Mouse (Mus musculus): Measurements from ENCODE around the gene Celf3.

Gene Celf3

DNA sequence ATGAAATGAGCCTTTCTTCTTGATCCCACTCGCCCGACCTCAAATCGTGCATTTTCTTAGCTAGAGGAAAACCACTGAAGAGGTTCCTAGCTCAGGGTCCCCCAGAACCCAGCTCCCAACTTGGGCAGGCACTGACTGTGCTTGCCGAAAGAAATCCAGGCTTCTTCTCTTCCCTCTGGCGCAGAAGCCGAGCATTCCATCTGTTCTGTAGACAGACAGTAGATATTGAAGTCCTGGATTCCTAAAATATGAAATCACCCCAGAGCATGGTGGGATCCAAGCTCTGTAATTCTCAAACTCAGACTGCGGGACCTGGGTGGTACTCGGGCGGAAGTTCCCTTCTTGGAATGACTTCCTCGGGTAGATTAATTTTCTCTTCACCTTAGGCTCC lies 5.0 kb upstream of the Celf3 start:
- ChIA-PET POLR2A (interaction anchor here in 3 of 4 experiments (0.6 to 3.0 kb wide), 15 partner anchors 8 to 543 kb away, joined by 3 to 12 read pairs (median 4); partner anchors contain the start of gene C2cd4d (in 1 of the 3)), CTCF (interaction anchor here in 3 of 4 experiments (0.7 to 2.4 kb wide), 7 partner anchors 16 to 107 kb away, joined by 3 to 11 read pairs (median 7); no protein-coding TSS in a partner anchor)

DNA sequence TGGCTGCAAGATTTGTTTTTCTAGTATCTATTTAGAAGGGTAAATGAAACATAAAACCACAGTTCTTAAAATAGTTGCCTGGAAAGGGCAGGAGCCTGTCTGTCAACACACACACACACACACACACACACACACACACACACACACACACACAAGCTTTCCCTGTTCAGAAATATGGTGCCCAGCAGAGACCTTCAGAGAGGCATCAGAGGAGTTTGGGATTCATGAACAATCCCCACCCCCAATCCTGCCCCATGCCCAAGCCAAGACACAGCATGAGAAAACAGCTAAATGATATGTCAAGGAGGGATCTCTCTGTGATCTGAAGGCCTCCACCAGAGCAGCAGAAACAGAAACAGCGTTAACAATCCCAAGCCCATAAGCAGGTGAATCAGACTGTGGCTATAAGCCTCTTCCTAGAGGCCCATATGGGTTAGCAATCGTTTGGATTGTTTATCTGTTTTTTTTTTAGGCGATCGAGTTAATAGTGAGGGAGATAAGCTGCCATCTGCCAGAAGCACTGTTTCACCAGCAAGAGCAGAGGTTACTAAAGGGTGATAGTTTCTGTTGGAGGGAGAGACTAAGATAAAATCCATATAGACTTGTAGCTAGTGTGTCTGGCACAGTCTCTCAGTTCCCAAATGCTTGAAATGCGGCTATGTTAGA lies 4.4 kb upstream of the Celf3 start:
- ChIA-PET POLR2A (interaction anchor here in 3 of 4 experiments (0.9 to 3.0 kb wide), 6 partner anchors 10 to 112 kb away, joined by 3 to 12 read pairs (median 4); partner anchors contain the start of gene C2cd4d (in 1 of the 3)), CTCF (interaction anchor here in 2 of 4 experiments (0.8 to 2.4 kb wide), 4 partner anchors 17 to 107 kb away, joined by 3 to 11 read pairs (median 4); no protein-coding TSS in a partner anchor)

DNA sequence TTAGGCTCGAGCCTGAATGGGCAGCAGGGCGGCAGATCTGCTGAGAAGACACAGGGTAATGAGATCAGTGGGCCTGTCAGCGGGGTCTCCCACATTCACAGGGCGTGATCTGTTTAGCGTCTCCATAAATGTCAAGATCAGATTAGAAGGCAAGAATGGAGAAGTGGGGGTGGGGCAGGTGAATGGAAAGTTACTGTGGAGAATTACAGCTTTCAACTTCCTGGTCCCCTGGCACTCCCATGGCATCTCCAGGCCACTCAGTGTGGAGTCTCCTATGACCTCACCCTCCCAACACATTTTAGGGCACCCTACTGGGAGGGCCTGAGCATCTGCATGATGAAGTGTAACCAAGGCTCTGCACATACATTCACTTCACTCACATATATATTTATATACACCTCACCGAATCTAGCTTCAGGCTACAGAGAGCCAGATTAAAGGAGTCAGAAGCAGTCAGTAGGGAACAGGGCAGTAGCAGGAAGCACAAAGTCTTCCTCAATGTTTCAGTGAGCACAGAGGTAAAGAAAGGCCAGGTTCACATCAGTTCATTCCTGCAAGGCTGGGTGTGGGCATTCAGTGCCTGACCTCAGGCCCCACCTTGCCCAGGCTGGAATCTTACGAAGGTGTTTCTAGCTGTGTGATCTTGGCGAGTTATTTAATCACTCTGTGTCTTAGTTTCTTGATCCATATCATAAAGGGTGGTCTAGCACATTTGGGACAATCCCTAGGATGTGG lies 1.6 kb upstream of the Celf3 start:
- ChIA-PET POLR2A (interaction anchor here in 2 of 4 experiments (0.6 to 3.2 kb wide), 5 partner anchors 8 to 1415 kb away, joined by 4 to 10 read pairs (median 7); no protein-coding TSS in a partner anchor), CTCF (interaction anchor here in 2 of 4 experiments (0.6 to 1.3 kb wide), 2 partner anchors 18 to 110 kb away, joined by 4 to 5 read pairs; no protein-coding TSS in a partner anchor)

DNA sequence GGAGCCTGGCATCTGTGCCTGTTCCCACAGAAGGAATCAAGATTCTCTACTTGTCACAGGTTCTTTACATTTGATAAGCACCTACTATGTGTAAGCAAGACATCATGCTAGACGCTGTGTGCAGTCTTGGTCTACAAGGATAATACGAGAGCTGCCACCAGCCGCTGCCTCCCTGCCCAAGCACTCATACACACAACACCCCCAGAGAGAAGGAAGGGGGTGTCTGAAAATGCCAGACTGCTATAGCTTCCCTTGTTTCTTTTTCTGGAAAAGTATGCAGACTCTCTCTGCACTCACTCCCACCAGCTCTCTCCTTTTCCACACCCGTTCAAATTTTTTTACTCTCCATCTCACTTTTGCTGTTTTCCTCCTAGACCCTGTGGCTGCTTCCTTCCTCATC lies 651 bp upstream of the Celf3 start:
- ChIA-PET CTCF (interaction anchor here in 1 of 4 experiments (1.3 kb wide), 1 partner anchor 111 kb away, joined by 4 read pairs; no protein-coding TSS in a partner anchor), POLR2A (interaction anchor here in 3 of 4 experiments (0.7 to 3.2 kb wide), 10 partner anchors 9 to 1414 kb away, joined by 3 to 10 read pairs (median 5); partner anchors contain the start of gene Them4 (in 1 of the 3))

DNA sequence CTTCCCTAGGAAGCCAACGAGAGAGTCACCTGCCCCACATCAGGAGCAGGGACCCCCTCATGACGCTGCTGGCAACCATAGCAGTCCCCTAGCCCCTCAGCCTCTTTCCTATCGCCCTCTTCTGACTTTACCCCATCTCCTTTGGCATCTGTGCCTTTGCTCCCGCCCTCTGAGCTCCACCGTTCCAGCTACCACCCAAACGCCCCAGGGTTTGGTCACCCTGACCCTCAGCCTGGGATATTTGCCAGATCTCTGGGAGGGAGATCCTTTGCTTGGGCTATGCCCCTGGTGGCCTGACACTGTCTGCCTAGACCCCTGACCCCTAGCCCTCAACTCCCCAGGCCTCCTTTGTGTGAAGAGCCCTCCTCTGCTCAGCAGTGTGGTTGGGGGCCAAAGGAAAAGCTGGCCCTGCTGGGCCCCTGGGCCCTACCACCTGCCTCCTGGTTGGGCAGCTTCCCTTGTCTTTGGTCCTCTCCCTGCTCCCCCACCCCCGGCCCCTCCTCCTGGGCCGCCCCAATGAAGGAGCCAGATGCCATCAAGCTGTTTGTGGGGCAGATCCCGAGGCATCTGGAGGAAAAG lies 585 bp downstream of the Celf3 start:
- CTCF ChIA-PET: interaction anchor here in 2 of 4 experiments (0.6 to 0.9 kb wide), 2 partner anchors 85 to 112 kb away, joined by 4 to 8 read pairs; no protein-coding TSS in a partner anchor
- POLR2A ChIA-PET: interaction anchor here in 3 of 4 experiments (0.6 to 3.2 kb wide), 10 partner anchors 10 to 1350 kb away, joined by 3 to 15 read pairs (median 5); no protein-coding TSS in a partner anchor

DNA sequence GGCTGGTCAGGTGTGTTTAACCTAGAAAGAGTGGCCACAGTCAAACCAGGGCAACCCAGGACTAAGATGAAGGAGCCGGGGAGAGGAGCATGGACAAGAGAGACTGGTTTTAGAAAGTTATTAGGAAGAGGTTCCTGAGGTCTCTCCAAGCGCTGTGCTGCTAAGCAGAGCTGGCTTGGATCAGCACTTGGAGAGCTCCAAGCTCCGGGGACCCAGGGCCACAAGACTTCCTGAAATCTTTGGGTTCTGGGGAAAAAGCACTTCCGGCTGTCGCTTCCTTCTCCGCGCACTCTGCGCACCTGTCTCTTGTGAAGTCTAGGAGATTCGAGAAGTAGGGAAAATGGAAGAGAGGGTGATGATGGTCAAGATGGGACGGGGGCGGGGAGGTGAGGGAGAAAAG lies 1.5 kb downstream of the Celf3 start:
- ChIA-PET CTCF (interaction anchor here in 2 of 4 experiments (0.6 to 1.0 kb wide), 6 partner anchors 23 to 423 kb away, joined by 3 to 8 read pairs (median 4); no protein-coding TSS in a partner anchor), POLR2A (interaction anchor here in 3 of 4 experiments (0.6 to 2.6 kb wide), 16 partner anchors 8 to 1349 kb away, joined by 3 to 15 read pairs (median 4); no protein-coding TSS in a partner anchor)

DNA sequence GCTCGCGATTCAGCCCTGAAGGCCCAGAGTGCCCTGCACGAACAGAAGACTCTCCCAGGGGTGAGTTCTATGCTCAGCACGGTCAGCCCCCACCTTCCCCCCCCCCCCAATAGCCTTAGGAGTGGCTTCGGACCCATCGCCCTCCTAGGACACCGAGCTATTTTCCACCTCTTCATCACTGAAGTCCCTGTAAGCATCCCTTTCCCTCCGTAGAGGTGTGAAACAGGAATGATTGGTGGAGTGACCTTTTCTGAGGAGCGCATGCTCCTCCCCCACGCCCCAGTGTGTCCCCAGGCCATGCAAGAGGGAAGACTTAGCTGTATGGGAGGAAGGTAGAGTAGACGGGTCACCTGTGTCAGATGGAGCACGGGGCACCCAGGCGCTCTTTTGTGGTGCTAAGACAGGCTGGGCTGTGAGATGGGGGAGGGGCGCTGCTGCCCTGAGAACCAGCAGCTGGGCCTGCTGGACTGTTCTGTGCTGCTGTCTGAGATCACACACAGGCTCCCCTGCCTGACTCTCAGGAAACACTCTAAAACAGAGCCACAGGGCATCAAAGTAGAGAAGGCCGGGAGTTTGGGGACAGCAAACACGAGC lies 2.3 kb downstream of the Celf3 start, which contains the start of gene Riiad1:
Gene Riiad1, minus strand, starts transcription at position 51 of the 594 bp plus-strand sequence.
- CTCF ChIA-PET: interaction anchor here in 2 of 4 experiments (0.6 to 1.3 kb wide), 4 partner anchors 22 to 422 kb away, joined by 3 to 5 read pairs (median 4); no protein-coding TSS in a partner anchor
- POLR2A ChIA-PET: interaction anchor here in 3 of 4 experiments (1.2 to 2.6 kb wide), 9 partner anchors 8 to 24 kb away, joined by 3 to 15 read pairs (median 5); no protein-coding TSS in a partner anchor

DNA sequence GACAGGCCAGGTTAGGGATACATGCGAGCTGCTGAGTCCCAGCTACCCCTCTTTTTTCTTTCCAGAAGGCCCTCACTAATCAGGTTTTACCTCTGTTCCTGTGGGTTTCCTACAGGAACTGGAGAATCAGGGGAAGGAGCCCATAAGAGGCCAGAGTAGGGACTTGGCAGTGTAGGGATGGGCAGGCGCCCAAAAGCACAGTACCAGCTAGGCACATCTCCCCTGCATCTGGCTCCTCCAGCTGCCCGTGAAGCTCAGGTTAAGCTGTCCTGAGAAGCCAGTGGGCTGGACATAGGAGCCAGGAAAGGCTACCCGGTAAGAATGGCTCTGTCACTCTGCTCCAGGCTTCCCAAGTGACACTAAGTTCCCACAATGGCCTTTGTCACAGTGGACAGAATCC lies 3.3 kb downstream of the Celf3 start:
- POLR2A ChIA-PET: interaction anchor here in 1 of 4 experiments (1.2 to 2.6 kb wide), 4 partner anchors 9 to 17 kb away, joined by 3 to 15 read pairs (median 5); no protein-coding TSS in a partner anchor

DNA sequence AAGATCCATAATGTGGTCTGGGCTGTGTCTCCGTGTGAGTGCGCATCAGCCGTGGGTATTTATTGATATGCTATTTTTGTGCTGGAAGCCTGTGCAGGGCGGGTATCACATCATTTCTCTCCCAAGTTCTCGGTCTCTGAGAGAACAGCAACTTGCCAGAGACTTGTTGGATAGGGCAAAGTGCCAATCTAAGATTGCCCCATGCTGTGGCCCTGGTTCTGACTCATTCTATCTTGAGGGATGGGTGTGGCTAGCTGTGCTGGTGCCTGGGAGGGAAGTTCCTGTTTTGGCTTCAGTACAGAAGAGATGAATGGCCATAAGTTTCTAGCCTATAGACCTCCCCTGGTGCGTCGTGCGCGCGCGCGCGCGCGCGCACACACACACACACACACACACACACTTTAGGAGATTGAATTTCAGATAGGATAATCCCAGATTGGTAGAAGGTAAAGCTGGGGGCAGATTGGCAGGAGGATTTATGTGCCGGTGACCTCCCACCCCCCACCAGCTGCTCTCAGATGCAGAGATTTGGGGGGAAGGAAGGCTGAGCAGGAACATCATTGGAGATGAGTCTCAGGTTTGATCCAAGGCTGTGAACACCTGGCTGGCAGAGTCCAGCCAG lies 4.8 kb downstream of the Celf3 start:
- POLR2A ChIA-PET: interaction anchor here in 2 of 4 experiments (0.6 to 2.5 kb wide), 5 partner anchors 10 to 111 kb away, joined by 3 to 12 read pairs (median 3); no protein-coding TSS in a partner anchor

More for the DNA sequence above, 3.3 kb downstream of the Celf3 start:
- CTCF ChIA-PET: interaction anchor here in 1 of 4 experiments (1.3 kb wide), 1 partner anchor 25 kb away, joined by 4 read pairs; no protein-coding TSS in a partner anchor

DNA sequence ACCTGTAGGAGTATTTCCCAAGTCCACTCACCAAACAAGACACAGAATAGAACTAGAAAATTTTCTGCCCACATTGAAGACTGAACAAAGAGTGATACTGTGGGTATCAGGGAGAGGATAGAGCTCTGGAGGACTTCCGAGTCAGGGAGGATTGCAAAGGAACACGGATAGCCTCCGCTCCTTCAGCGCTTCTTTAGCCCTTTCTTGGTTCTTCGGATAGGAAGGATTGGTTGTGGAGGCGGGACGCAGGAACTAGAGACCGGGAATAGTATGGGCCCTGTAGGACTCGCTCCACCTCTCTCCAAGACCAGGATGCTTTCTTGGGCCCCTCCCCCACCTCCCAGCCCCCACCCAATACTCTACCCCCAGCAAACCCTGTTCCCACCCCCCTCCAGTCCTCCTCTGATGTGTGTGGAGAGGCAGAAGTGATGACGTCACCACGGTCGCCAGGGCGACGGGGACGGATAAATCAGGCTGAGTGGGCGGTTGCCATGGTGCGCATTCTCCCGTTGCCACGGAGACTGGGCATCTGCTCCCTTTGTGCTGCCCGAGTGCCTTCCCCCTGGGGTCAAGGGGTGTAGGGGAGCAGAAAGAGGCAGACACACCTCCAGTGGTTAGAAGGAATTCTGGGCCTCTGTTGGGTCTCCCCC lies 5.8 kb downstream of the Celf3 start:
- ChIA-PET POLR2A (interaction anchor here in 2 of 4 experiments (0.6 to 2.5 kb wide), 5 partner anchors 9 to 112 kb away, joined by 3 to 12 read pairs (median 3); partner anchors contain the start of genes Mrpl9 (in 1 of the 2) and Oaz3 (in 1 of the 2)), CTCF (no interaction called here)

More for the DNA sequence above, 4.8 kb downstream of the Celf3 start:
- CTCF ChIA-PET: interaction anchor here in 1 of 4 experiments (0.6 kb wide), 1 partner anchor 1383 kb away, joined by 3 read pairs; no protein-coding TSS in a partner anchor

DNA sequence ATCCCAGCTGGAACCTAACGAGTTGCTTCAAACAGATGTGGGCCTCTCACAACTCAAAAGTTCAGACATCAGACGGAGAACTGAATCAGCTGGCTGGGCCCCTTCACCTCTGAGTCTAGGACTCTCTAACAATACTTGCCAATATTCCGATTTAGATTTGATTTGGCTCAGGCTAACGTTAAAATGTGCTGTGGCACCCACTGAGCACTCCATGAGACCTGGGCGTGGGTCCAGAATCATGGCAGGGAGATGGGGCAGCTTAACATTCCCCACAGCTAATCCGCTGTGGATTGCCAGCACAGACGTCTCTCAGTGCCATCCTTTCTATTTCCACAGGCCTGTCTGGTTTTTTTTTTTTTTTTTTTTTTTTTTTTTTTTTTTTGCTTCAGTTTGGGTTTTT lies 7.8 kb downstream of the Celf3 start:
- CTCF ChIA-PET: no interaction called here
- POLR2A ChIA-PET: interaction anchor here in 2 of 4 experiments (0.6 to 2.0 kb wide), 8 partner anchors 9 to 419 kb away, joined by 3 to 9 read pairs (median 3); partner anchors contain the start of gene Tdrkh (in 1 of the 2)

DNA sequence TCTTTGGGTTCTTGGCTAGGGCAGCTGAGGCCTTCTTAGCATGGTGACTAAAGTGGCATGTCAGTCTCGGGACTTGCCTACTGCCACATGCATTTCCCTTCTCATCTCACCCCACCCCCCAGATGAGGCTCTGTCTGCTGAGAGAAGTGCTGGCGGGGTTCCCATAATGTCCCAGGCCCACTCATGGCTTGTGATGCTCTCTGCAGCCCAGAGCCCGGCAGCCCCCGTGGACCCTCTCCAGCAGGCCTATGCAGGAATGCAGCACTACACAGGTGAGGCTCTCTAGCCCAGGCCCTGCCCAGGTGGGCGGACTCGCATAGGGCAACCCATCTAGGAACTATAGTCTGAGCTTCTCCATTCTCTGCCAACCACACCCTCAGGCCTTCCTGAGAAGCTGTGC lies 9.5 kb downstream of the Celf3 start:
- CTCF ChIA-PET: interaction anchor here in 3 of 4 experiments (0.6 to 1.6 kb wide), 3 partner anchors 15 to 290 kb away, joined by 3 to 6 read pairs (median 3); no protein-coding TSS in a partner anchor
- POLR2A ChIA-PET: interaction anchor here (0.6 to 1.6 kb wide), 7 partner anchors 8 to 92 kb away, joined by 3 to 12 read pairs (median 3); no protein-coding TSS in a partner anchor

DNA sequence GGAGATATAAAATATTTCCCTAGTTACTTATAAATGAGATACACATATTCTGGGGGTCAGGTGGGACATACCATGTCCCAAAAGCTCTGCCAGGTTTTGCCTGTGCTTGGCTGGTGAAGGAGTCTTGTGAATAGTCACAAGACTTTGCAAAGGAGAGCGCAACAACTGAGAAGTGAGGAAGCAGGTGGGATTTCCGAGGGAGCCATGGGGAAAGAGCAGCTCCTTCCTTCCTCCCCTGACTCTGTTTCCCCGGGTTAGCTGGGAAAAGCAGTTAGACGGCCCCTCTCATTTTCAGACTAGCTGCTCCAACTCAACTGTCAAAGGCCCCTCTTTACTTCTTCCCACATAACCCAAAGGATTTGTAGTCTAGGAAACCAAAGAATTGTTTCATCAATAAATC lies 19.1 kb downstream of the Celf3 start:
- POLR2A ChIA-PET: interaction anchor here in 2 of 4 experiments (1.0 to 1.6 kb wide), 3 partner anchors 9 to 29 kb away, joined by 3 to 6 read pairs (median 3); no protein-coding TSS in a partner anchor

DNA sequence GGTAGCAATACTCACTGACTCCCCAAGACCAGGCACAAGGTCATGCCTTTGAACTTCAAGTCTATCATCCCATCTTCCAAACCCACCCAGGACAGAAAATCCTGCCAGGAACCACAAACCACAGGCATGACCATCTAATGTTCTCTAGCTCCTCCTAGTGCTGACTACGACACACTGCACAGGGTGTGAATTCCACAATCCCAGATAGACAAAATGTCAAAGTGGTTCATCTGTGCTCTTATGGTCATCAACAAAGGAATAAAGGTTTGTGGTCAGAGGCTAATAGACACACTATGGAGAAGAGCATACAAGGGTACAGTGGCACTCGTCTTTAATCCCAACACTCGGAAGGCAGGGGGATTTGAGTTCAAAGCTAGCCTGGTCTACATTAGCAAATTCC lies 24.1 kb downstream of the Celf3 start:
- CTCF ChIA-PET: interaction anchor here (0.5 to 2.3 kb wide), 41 partner anchors 9 to 416 kb away, joined by 3 to 28 read pairs (median 4); partner anchors contain the start of genes Cgn (in 1 of the 4), Pogz (in 1 of the 4) and Riiad1 (in 1 of the 4)
- POLR2A ChIA-PET: interaction anchor here in 3 of 4 experiments (0.7 to 1.4 kb wide), 6 partner anchors 9 to 284 kb away, joined by 3 to 6 read pairs (median 4); partner anchors contain the start of genes Cgn (in 1 of the 3) and Mrpl9 (in 1 of the 3)

More for the DNA sequence above, 19.1 kb downstream of the Celf3 start:
- CTCF ChIA-PET: interaction anchor here in 2 of 4 experiments (1.1 to 1.3 kb wide), 2 partner anchors 11 to 41 kb away, joined by 3 read pairs; no protein-coding TSS in a partner anchor

DNA sequence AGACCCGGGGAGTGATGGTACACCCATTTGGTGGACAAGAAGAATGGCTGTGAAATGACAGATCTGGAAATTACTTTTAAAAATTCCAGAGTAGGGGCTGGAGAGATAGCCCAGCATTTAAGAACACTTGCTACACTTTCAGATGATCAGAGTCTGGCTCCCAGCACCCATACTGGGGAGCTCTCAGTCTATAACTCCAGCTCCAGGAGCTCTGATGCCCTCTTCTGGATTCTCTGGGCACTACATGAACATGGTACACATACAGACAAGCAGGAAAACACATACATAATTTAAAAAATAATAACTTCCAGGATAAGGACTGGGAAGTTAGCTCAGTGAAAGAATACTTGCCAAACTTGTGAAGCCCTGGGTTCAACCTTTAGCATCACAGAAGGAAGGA lies 28.6 kb downstream of the Celf3 start:
- ChIA-PET POLR2A (interaction anchor here in 2 of 4 experiments (0.7 to 1.7 kb wide), 7 partner anchors 12 to 64 kb away, joined by 3 to 6 read pairs (median 3); no protein-coding TSS in a partner anchor), CTCF (interaction anchor here (0.5 to 2.9 kb wide), 32 partner anchors 8 to 346 kb away, joined by 3 to 21 read pairs (median 4); partner anchors contain the start of genes Mrpl9 (in 1 of the 4), Riiad1 (in 1 of the 4) and Snx27 (in 1 of the 4))

All from embryonic stem cell, embryonic (primary cell).